Mouse (Mus musculus): ENCODE results near the gene Pmis2. TPM values are rescaled to one million over a fixed set of nuclear protein-coding genes. Genes with fewer than 3 reads are reported as not detected.

Pmis2 gene
- polyA plus RNA-seq (2012; rRNA removed): not detected in 2 replicates
- polyA plus RNA-seq (2014; fragmentation: Nextera tagmentation; extraction: Ambion mirVana): not detected in 2 replicates

DNA sequence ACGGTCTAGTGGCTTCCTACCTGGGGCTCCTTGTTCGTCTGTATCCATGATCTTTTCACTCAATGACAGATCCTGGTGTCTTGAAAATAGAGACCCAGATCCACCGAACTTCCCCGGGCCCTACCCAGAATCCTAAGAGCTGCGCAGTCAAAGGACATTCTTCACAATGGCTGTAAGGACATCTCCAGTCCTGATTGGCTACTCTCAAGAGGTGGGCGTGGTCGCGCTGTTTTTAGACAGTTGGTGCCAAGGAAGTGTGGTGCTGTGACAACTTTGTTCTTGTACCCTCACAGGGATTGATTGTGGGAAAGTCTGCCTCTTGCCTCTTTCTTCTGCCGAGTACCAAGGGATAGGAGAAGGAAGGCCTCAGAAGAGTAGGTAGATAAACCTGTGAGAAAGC lies at the start of gene Pmis2:
TSS of gene Pmis2 (minus strand) at position 126 of the 400 bp plus-strand sequence.
- ATAC-seq (ENCODE audit: low FRiP score, low read depth) (no peak), DNase-seq (ENCODE audit: low spot score) (no peak)
- Histone ChIP-seq H3K27me3 (ENCODE audit: control insufficient read depth, insufficient read depth, low read length) (no peaks in the 10 kb centered on the region), H3K4me2 (replicated peaks; ENCODE audit: low read depth, low read length, severe bottlenecking) (no peak within 1 kb of the TSS), H3K9ac (ENCODE audit: low read depth, low read length, severe bottlenecking) (no peak within 1 kb of the TSS), H3K4me3 (replicated peaks; ENCODE audit: low read length) (no peak within 1 kb of the TSS), H3K9me3 (ENCODE audit: control insufficient read depth, low read length) (no peaks in the 10 kb centered on the region), H3K36me3 (ENCODE audit: control insufficient read depth, insufficient read depth, low read length) (no peaks in the 10 kb centered on the region), H3K4me1 (ENCODE audit: control insufficient read depth, insufficient read depth, low read length) (no peaks in the 10 kb centered on the region), H3K27ac (replicated peaks; ENCODE audit: low read depth, low read length) (no peak within 1 kb of the TSS)
- WGBS: 70% methylated on average over 9 of the region's 9 CpGs
- no peak for TF ChIP-seq POLR2A (IDR thresholded peaks at IDR 0.05; ENCODE audit: borderline replicate concordance, extremely low read depth, insufficient read depth, insufficient read length)

- TF ChIP-seq POLR2A (IDR thresholded peaks at IDR 0.05; ENCODE audit: borderline replicate concordance, extremely low read depth, insufficient read depth, insufficient read length): no peak
- DNase-seq (ENCODE audit: low spot score) (no peak), ATAC-seq (ENCODE audit: low FRiP score, low read depth) (no peak)
- Histone ChIP-seq H3K27me3 (ENCODE audit: control insufficient read depth, insufficient read depth, low read length) (peaks cover 21% of the 10 kb centered on the region), H3K4me1 (ENCODE audit: control insufficient read depth, insufficient read depth, low read length) (peaks cover 7% of the 10 kb centered on the region; the same call in 1 of the 2 replicates), H3K36me3 (ENCODE audit: control insufficient read depth, insufficient read depth, low read length) (no peaks in the 10 kb centered on the region), H3K4me3 (replicated peaks; ENCODE audit: low read length) (no peak overlapping the region), H3K27ac (replicated peaks; ENCODE audit: low read depth, low read length) (no peak overlapping the region), H3K4me2 (replicated peaks; ENCODE audit: low read depth, low read length, severe bottlenecking) (no peak overlapping the region), H3K9me3 (ENCODE audit: control insufficient read depth, low read length) (no peaks in the 10 kb centered on the region), H3K9ac (ENCODE audit: low read depth, low read length, severe bottlenecking) (no peak overlapping the region)
- WGBS: 91% methylated on average over 5 of the region's 5 CpGs
These were observed 48.3 kb upstream of the Pmis2 start for GRCm38 (mm10) chr7:30719669-30720068.

DNA sequence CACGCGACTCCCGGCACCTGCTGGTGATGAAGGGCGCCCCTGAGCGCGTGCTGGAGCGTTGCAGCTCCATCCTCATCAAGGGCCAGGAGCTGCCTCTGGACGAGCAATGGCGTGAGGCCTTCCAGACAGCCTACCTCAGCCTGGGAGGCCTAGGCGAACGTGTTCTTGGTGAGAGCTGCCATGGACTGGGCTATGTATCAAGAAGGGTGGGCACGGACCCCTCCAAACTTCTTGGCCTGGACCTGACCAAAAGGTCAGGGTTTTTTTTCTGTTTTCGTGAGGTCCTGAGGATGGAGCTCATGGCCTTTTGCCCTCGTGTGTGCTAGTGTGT lies 46.3 kb upstream of the Pmis2 start:
- no peak for TF ChIP-seq POLR2A (IDR thresholded peaks at IDR 0.05; ENCODE audit: borderline replicate concordance, extremely low read depth, insufficient read depth, insufficient read length)
- Histone ChIP-seq H3K9ac (ENCODE audit: low read depth, low read length, severe bottlenecking) (no peak overlapping the region), H3K27me3 (ENCODE audit: control insufficient read depth, insufficient read depth, low read length) (peaks cover 21% of the 10 kb centered on the region), H3K27ac (replicated peaks; ENCODE audit: low read depth, low read length) (no peak overlapping the region), H3K4me3 (replicated peaks; ENCODE audit: low read length) (peak overlapping the region; percentile 32), H3K36me3 (ENCODE audit: control insufficient read depth, insufficient read depth, low read length) (no peaks in the 10 kb centered on the region), H3K4me2 (replicated peaks; ENCODE audit: low read depth, low read length, severe bottlenecking) (peak overlapping the region; percentile 59), H3K4me1 (ENCODE audit: control insufficient read depth, insufficient read depth, low read length) (peaks cover 7% of the 10 kb centered on the region; the same call in 1 of the 2 replicates), H3K9me3 (ENCODE audit: control insufficient read depth, low read length) (no peaks in the 10 kb centered on the region)
- DNase-seq (ENCODE audit: low spot score): no peak
- WGBS: 10% methylated on average over 14 of the region's 14 CpGs
- ATAC-seq (ENCODE audit: low FRiP score, low read depth): no peak; the same call in 1 of the 2 replicates

GRCm38 (mm10) chr7:30717006-30717715 lies 45.8 kb upstream of the Pmis2 start:
- DNase-seq (ENCODE audit: low spot score): peak; percentile 83
- Histone ChIP-seq H3K4me2 (replicated peaks; ENCODE audit: low read depth, low read length, severe bottlenecking) (peak overlapping the region; percentile 59), H3K9ac (ENCODE audit: low read depth, low read length, severe bottlenecking) (peak overlapping the region; percentile 31; the same call in 1 of the 2 replicates), H3K9me3 (ENCODE audit: control insufficient read depth, low read length) (no peaks in the 10 kb centered on the region), H3K27me3 (ENCODE audit: control insufficient read depth, insufficient read depth, low read length) (peaks cover 21% of the 10 kb centered on the region), H3K36me3 (ENCODE audit: control insufficient read depth, insufficient read depth, low read length) (no peaks in the 10 kb centered on the region), H3K4me1 (ENCODE audit: control insufficient read depth, insufficient read depth, low read length) (peaks cover 7% of the 10 kb centered on the region; the same call in 1 of the 2 replicates), H3K4me3 (replicated peaks; ENCODE audit: low read length) (peak overlapping the region; percentile 32), H3K27ac (replicated peaks; ENCODE audit: low read depth, low read length) (no peak overlapping the region)
- TF ChIP-seq POLR2A (IDR thresholded peaks at IDR 0.05; ENCODE audit: borderline replicate concordance, extremely low read depth, insufficient read depth, insufficient read length): no peak
- peak; percentile 92 for ATAC-seq (ENCODE audit: low FRiP score, low read depth)
- WGBS: 2% methylated on average over 43 of the region's 43 CpGs

- Histone ChIP-seq H3K9me3 (ENCODE audit: control insufficient read depth, low read length) (no peaks in the 10 kb centered on the region), H3K9ac (ENCODE audit: low read depth, low read length, severe bottlenecking) (no peak within 1 kb of the TSS), H3K4me2 (replicated peaks; ENCODE audit: low read depth, low read length, severe bottlenecking) (no peak within 1 kb of the TSS), H3K27me3 (ENCODE audit: control insufficient read depth, insufficient read depth, low read length) (peaks cover 13% of the 10 kb centered on the region), H3K27ac (replicated peaks; ENCODE audit: low read depth, low read length) (no peak within 1 kb of the TSS), H3K4me1 (ENCODE audit: control insufficient read depth, insufficient read depth, low read length) (peaks cover 2% of the 10 kb centered on the region; the same call in 1 of the 2 replicates), H3K4me3 (replicated peaks; ENCODE audit: low read length) (no peak within 1 kb of the TSS), H3K36me3 (ENCODE audit: control insufficient read depth, insufficient read depth, low read length) (no peaks in the 10 kb centered on the region)
- TF ChIP-seq POLR2A (IDR thresholded peaks at IDR 0.05; ENCODE audit: borderline replicate concordance, extremely low read depth, insufficient read depth, insufficient read length): no peak
- DNase-seq (ENCODE audit: low spot score) (no peak), ATAC-seq (ENCODE audit: low FRiP score, low read depth) (no peak)
- 85% methylated on average over 3 of the region's 3 CpGs for WGBS
These were observed 40.5 kb upstream of the Pmis2 start, which contains the start of gene Atp4a for GRCm38 (mm10) chr7:30711942-30712341. Atp4a (plus strand) TSS chr7:30712209.
